Mouse (Mus musculus) lung, adult 2 months (tissue): ENCODE measurements around the gene Sp140.

ENCODE experiments used
- CTCF ChIP-seq: fragments of 200-500 bp; IDR thresholded peaks from 2 replicates; pipeline ENCODE4 v1.5.1; 2011; ENCODE audit warnings: mild to moderate bottlenecking, low read length, control low read depth; ENCODE audit not compliant: insufficient read depth
- POLR2A ChIP-seq: fragments of 200-500 bp; IDR thresholded peaks from 2 replicates; pipeline ENCODE4 v1.6.1; 2011; ENCODE audit warnings: low read depth, mild to moderate bottlenecking, control low read depth, low read length, borderline replicate concordance; ENCODE audit errors: extremely low read depth

GRCm38 (mm10) chr1:85693280-85693679, 93.1 kb downstream of the Sp140 start:
- TF ChIP-seq CTCF (no peak), POLR2A (no peak)
